Mouse (Mus musculus) kidney, adult 2 months (tissue): ENCODE data around the gene E2f4.

Experiments used
- CTCF ChIP-seq: fragments of 200-500 bp; conservative IDR thresholded peaks from 2 replicates; pipeline ENCODE4 v1.5.1; 2011; ENCODE audit warnings: low read depth, mild to moderate bottlenecking, control low read depth, low read length, moderate library complexity, mixed read lengths; ENCODE audit not compliant: insufficient read depth, insufficient read length
- POLR2A ChIP-seq: fragments of 200-500 bp; IDR thresholded peaks from one replicate; pipeline ENCODE4 v1.6.1; 2011; ENCODE audit warnings: low read depth, low read length, control low read depth

GRCm38 (mm10) chr8:105275387-105275786 lies 22.1 kb upstream of the E2f4 start:
- no peak for TF ChIP-seq CTCF
- no peak for TF ChIP-seq POLR2A
